Mouse (Mus musculus): Measurements from ENCODE around the gene Gm21962.

The Gm21962 gene

DNA sequence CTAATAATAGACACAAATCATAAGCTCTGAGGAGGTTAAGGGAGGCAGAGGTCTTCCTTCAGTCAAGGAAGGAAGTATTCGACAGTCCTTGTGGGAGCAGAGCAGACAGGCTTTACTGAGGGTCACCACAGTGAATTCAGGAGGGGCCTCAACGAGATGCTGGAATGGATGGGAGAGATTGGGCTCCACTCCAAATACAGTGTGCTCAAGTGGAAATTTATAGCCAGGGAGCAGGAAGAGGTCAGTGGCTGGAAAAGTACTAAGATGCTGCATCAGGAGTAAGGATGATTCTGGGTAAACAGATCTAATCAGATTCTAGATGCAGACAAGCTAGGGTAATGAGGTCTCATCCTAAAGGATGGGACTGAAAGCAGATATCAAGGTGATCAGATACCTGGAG lies 44.6 kb downstream of the Gm21962 start:
- in situ Hi-C loops (cut with MboI; ENCODE audit: unreplicated experiment in 2 of 2) = no loop called here

DNA sequence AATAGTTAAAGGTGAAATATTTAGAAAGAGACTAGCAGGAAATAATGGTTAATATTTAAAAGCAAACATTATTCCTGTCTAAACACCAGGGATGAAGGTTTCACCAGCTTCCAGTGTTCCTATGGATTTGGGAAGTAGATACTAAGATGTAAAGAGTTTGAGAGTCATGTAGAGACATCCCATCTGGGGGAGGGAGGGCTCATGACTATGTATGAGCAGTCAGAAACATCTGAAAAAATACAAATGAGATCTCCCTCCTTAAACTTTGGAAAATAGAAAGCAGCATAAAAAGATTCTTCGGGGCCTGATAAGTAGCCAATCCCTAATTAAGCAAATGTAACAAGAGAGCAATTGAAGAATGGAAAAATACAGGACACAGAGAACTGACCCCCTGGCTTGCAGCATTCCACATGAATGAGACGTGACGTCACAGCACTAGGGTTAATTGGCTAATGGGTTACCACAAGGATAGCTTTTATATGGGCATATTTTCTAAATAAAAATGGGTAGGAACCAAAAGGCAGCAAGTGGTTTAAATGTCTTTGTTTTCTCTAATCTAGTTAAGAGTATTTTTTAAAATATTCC lies 45.3 kb downstream of the Gm21962 start:
- in situ Hi-C loops (cut with MboI; ENCODE audit: unreplicated experiment in 2 of 2) = no loop called here

All from v-Abl transformed pro-B cells (cell line).